Comparison of ENCODE assay signal across 16 mouse cellular contexts in the genomic region with DNA sequence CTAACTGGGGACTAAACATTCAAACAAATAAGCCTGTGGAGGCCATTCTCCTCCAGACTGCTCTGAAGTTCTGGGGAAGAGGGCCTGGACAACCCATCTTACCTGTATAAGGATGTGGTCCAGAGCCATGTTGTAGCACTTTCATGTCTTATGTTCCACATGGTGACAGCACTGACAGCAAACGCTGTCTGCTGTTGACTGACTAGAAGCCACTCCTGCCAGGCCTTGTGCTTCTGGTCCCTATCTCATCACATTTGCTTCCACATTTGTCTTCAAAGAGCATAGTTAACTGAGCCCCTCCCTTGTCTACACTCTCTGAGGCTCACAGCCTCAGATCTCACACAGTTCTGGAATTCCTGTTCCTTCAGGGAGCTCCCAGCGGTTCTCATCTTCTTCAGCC.
"Had no signal": no experiment of that assay in that cellular context is flagged by ENCODE, and none has a peak within 500 bp of the region (broad histone marks: within the 10 kb centered on the region; RNA-seq: fewer than 3 reads in every experiment).

No protein-coding gene starts in this region.

- H3K27ac ChIP-seq: neural tube, embryonic 13.5 days; neural tube, embryonic 15.5 days; stomach, embryonic 15.5 days; stomach, postnatal 0 days had no signal

- H3K4me1 ChIP-seq: neural tube, embryonic 13.5 days; neural tube, embryonic 15.5 days; stomach, embryonic 15.5 days had no signal

- H3K4me2 ChIP-seq: neural tube, embryonic 13.5 days; neural tube, embryonic 15.5 days; stomach, embryonic 15.5 days had no signal

- H3K9me3 ChIP-seq: neural tube, embryonic 13.5 days; neural tube, embryonic 15.5 days; stomach, embryonic 15.5 days had no signal

- H3K4me3 ChIP-seq: neural tube, embryonic 13.5 days; neural tube, embryonic 15.5 days; stomach, embryonic 15.5 days had no signal

- H3K27me3 ChIP-seq: neural tube, embryonic 13.5 days; neural tube, embryonic 15.5 days; stomach, embryonic 15.5 days had no signal

- H3K9ac ChIP-seq: neural tube, embryonic 13.5 days; neural tube, embryonic 15.5 days; stomach, embryonic 15.5 days had no signal

- DNase-seq: retina, postnatal 1 day; right cerebral cortex, adult 18-20 months; right cerebral cortex, postnatal 14 days; right cerebral cortex, postnatal 25 days; right cerebral cortex, postnatal 4 days; spleen, adult 18-20 months; thymus, adult 18-20 months; thymus, adult 2 months; thymus, postnatal 14 days; thymus, postnatal 25 days; thymus, postnatal 36 days; thymus, postnatal 4 days had no signal
